Mouse (Mus musculus) ovary, adult 2 months (tissue): ENCODE data around the gene Abcd4. TPM values are rescaled to one million over a fixed set of nuclear protein-coding genes. Genes with fewer than 3 reads are reported as not detected.

ENCODE experiments used
- polyA plus RNA-seq: library from polyadenylated mRNA; depleted of rRNA; stranded (reverse); fragments of >200 nt; gene quantifications from 2 replicates; pipeline ENCODE4 v1.2.3, GENCODE M21; 2012; rRNA removed

The Abcd4 gene
- polyA plus RNA-seq = 22.4 and 25.0 TPM in 2 replicates

DNA sequence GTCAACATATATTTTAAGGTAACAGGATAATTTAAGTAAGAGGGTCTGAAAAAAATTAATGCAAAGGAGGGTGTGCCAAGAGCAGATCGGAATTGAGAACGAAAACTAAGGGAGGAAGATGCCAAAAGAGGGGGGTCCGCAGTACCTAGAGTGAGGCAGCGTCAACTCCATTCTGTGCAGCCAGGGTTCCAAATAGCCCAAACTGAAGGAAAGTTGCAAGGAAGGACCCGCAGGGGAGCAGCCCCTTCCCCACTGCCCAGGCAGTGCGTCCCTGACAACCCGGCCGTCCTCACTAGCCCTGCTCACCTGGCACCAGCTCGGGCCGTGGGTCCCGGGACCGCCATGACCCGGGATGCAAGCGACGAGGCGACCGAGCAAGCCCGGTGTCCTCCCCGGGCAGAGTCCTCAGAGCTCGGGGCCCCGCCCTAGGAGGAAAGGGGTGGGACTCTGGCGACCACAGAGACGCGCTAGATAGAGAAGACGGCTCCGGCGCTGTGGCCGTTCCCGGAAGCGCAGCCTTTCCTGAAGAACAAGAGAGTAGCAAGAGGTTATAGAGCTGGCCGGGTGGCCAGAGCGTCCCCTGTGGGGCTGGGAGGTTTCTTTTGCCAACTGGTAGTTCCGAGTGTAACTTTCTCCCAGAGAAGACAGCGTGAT, at the start of gene Abcd4:
Abcd4 (minus strand) TSS at position 437 of the 654 bp plus-strand sequence.

DNA sequence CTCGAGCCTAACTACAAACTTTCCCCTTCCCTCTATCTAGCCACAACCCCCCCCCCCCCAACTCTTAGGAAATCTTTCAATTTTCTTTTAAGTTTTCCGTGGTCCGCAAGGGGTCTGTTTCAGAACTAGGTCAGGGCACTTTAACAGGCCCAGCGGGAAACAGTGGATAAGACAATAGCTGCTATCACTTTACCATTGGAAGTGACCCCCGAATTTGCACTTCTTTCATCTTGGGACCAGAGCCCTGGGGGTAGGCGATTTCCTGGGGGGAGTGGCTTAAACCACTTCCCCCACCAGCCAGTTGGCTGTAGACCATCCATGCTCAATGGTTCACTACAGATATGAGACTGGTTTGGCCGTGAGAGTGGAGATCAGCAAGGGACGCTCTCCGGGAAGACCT, 23.4 kb upstream of the Abcd4 start, which contains the start of gene Vrtn:
Vrtn (plus strand) TSS at position 366 of the 400 bp plus-strand sequence.

DNA sequence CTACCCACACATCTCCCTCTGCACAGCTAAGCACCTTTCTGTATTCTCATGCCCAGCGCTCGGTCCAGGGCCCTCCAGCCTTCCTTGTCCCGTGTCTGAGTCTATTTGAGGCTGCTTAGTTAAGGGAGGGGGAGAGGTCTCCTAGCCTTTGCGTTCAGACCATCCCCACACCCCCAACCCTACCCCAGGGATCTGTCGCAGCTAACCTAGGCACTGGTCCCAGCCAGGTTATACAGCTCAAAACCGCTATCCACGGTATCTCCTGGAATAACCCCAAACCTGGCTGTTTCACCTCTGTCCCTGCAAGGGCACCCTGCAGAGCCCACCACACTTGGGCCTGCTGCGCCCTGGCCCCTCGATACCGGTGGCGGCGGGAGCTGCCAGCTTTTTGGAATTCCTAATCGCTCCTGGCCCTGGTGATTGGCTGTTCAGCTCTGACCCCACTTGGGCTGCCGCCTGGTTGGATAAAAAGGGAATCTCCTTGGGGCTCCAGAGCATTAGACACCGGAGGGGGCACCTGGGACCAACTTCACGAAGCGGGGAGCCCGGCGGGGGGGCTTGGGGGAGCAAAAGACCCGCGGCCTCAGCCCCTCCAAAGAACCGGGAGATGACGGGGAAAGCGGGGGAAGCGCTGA, 47.8 kb downstream of the Abcd4 start, which contains the start of gene Vsx2:
Vsx2 (plus strand) TSS at position 427 of the 635 bp plus-strand sequence.

Other genes starting within 250 kb of the Abcd4 start
- 4.2 and 5.4 TPM in 2 replicates for gene Entpd5, start 208.4 kb downstream of the Abcd4 start, polyA plus RNA-seq
- gene Bbof1, start 208.3 kb downstream of the Abcd4 start, polyA plus RNA-seq = 0.24 and 0.33 TPM in 2 replicates
- gene Rnf113a2, start 200.2 kb downstream of the Abcd4 start, polyA plus RNA-seq = 2.2 and 3.2 TPM in 2 replicates
- 11.9 and 14.0 TPM in 2 replicates for gene Aldh6a1, start 166.4 kb downstream of the Abcd4 start, polyA plus RNA-seq
- 6.6 and 8.4 TPM in 2 replicates for gene Lin52, start 166.0 kb downstream of the Abcd4 start, polyA plus RNA-seq
- gene Vsx2, start 47.7 kb downstream of the Abcd4 start, polyA plus RNA-seq = 0.28 and 0.44 TPM in 2 replicates
- gene Vrtn, start 23.6 kb upstream of the Abcd4 start, polyA plus RNA-seq = 5.7 and 6.7 TPM in 2 replicates
- gene Syndig1l, start 81.4 kb upstream of the Abcd4 start, polyA plus RNA-seq = not detected in 2 replicates
- 189 and 241 TPM in 2 replicates for gene Npc2, start 155.7 kb upstream of the Abcd4 start, polyA plus RNA-seq
- 33.2 and 37.2 TPM in 2 replicates for gene Isca2, start 155.8 kb upstream of the Abcd4 start, polyA plus RNA-seq